Mouse (Mus musculus) frontal cortex, adult (tissue): ENCODE data around the gene Lamc2.

ENCODE experiments used
- ATAC-seq: cut with Nextera tagmentation; 2 replicates; pipeline ENCODE4 v1.9.2; 2017; ENCODE audit warnings: mild to moderate bottlenecking, moderate library complexity, mixed read lengths; ENCODE audit not compliant: low TSS enrichment

The Lamc2 gene

GRCm38 (mm10) chr1:153180160-153180559 lies 6.1 kb downstream of the Lamc2 start:
- peak; percentile 67 for ATAC-seq

GRCm38 (mm10) chr1:153174801-153175200 lies 11.4 kb downstream of the Lamc2 start:
- ATAC-seq = no peak

- no peak for ATAC-seq
These were observed 13.0 kb downstream of the Lamc2 start for GRCm38 (mm10) chr1:153173276-153173675.

- no peak for ATAC-seq
These were observed 13.9 kb downstream of the Lamc2 start for GRCm38 (mm10) chr1:153172291-153172731.

- ATAC-seq = no peak
These were observed 15.2 kb downstream of the Lamc2 start for GRCm38 (mm10) chr1:153171011-153171410.

- no peak for ATAC-seq
These were observed 18.0 kb downstream of the Lamc2 start for GRCm38 (mm10) chr1:153168293-153168692.

GRCm38 (mm10) chr1:153163831-153164230 lies 22.4 kb downstream of the Lamc2 start:
- ATAC-seq = peak; percentile 76

- no peak for ATAC-seq
These were observed 27.1 kb downstream of the Lamc2 start for GRCm38 (mm10) chr1:153159137-153159536.

GRCm38 (mm10) chr1:153157021-153157623 lies 29.1 kb downstream of the Lamc2 start:
- ATAC-seq = no peak

GRCm38 (mm10) chr1:153155364-153155763 lies 30.9 kb downstream of the Lamc2 start:
- ATAC-seq = no peak

- ATAC-seq = no peak
These were observed 32.6 kb downstream of the Lamc2 start for GRCm38 (mm10) chr1:153153619-153154137.

GRCm38 (mm10) chr1:153152594-153152993 lies 33.7 kb downstream of the Lamc2 start:
- no peak for ATAC-seq

GRCm38 (mm10) chr1:153145791-153146190 lies 40.5 kb downstream of the Lamc2 start:
- no peak for ATAC-seq

- no peak for ATAC-seq
These were observed 42.2 kb downstream of the Lamc2 start for GRCm38 (mm10) chr1:153144021-153144420.

- ATAC-seq = no peak
These were observed 45.5 kb downstream of the Lamc2 start for GRCm38 (mm10) chr1:153140747-153141228.

GRCm38 (mm10) chr1:153140265-153140664 lies 46.0 kb downstream of the Lamc2 start:
- ATAC-seq = peak; percentile 69

GRCm38 (mm10) chr1:153139635-153140034 lies 46.6 kb downstream of the Lamc2 start:
- no peak; the same call in 1 of the 2 replicates for ATAC-seq

GRCm38 (mm10) chr1:153138486-153138885 lies 47.8 kb downstream of the Lamc2 start:
- peak; percentile 71 for ATAC-seq

- ATAC-seq = no peak
These were observed 49.6 kb downstream of the Lamc2 start for GRCm38 (mm10) chr1:153136647-153137046.

- ATAC-seq = peak; percentile 74; the same call in 1 of the 2 replicates
These were observed 52.1 kb downstream of the Lamc2 start for GRCm38 (mm10) chr1:153133865-153134781.

GRCm38 (mm10) chr1:153129992-153130713 lies 56.1 kb downstream of the Lamc2 start:
- ATAC-seq = peak; percentile 53

GRCm38 (mm10) chr1:153128780-153129179 lies 57.5 kb downstream of the Lamc2 start:
- ATAC-seq = no peak
